Mouse (Mus musculus) kidney, adult 2 months (tissue): Measurements from ENCODE around the gene Tmem209.

Experiments used
- CTCF ChIP-seq: fragments of 200-500 bp; conservative IDR thresholded peaks from 2 replicates; pipeline ENCODE4 v1.5.1; 2011; ENCODE audit warnings: low read depth, mild to moderate bottlenecking, control low read depth, low read length, moderate library complexity, mixed read lengths; ENCODE audit not compliant: insufficient read depth, insufficient read length
- POLR2A ChIP-seq: fragments of 200-500 bp; IDR thresholded peaks from one replicate; pipeline ENCODE4 v1.6.1; 2011; ENCODE audit warnings: low read depth, low read length, control low read depth

GRCm38 (mm10) chr6:30551193-30551515 is 41.6 kb upstream of the Tmem209 start:
- TF ChIP-seq CTCF (no peak), POLR2A (no peak)
